ENCODE assay signal across 24 mouse cellular contexts in genomic region chr10:59743969-59744368, GRCm38 (mm10). TPM values are rescaled to one million over a fixed set of nuclear protein-coding genes. Genes with fewer than 3 reads are reported as not detected.
DNase-seq lines count a peak whose midpoint lies in the region; ATAC-seq and TF ChIP-seq lines count a peak whose summit lies in the region.
"Had no signal": no experiment of that assay in that cellular context is flagged by ENCODE, and none has a peak within 500 bp of the region (broad histone marks: within the 10 kb centered on the region; RNA-seq: fewer than 3 reads in every experiment).

No protein-coding gene starts in this region.

- TF ChIP-seq EP300 in liver, postnatal 0 days (IDR thresholded peaks at IDR 0.05; ENCODE audit: low read depth): no peak

- 0 out of 2 replicates have a peak, but pooled peaks have one; percentile 35 for ATAC-seq in liver, postnatal 0 days
- ATAC-seq: inflammation-experienced regulatory T-cells, adult 6 months; midbrain, embryonic 13.5 days; Patski had no signal

- no peaks in the 10 kb centered on the region; the same call in 1 of the 2 replicates for H3K4me1 ChIP-seq in liver, postnatal 0 days (ENCODE audit: insufficient read depth)
- H3K4me1 ChIP-seq in small intestine, adult 2 months (ENCODE audit: control insufficient read depth, insufficient read depth, insufficient read length, low read length): peaks cover 19% of the 10 kb centered on the region

- H3K9ac ChIP-seq in liver, postnatal 0 days (replicated peaks): no peak overlapping the region
- H3K9ac ChIP-seq: lung, embryonic 14.5 days; midbrain, embryonic 13.5 days had no signal

- no peaks in the 10 kb centered on the region for H3K27me3 ChIP-seq in liver, postnatal 0 days (ENCODE audit: insufficient read depth, low read length)
- no peaks in the 10 kb centered on the region for H3K27me3 ChIP-seq in small intestine, adult 2 months (ENCODE audit: control insufficient read depth, insufficient read depth, low read length)
- H3K27me3 ChIP-seq: midbrain, embryonic 13.5 days; Patski had no signal

- TF ChIP-seq POLR2A in small intestine, adult 2 months (IDR thresholded peaks at IDR 0.05; ENCODE audit: low read depth, low read length): no peak; the same call in 1 of the 2 replicates

- peaks cover 11% of the 10 kb centered on the region for H3K36me3 ChIP-seq in liver, postnatal 0 days (replicated peaks; ENCODE audit: insufficient read depth, low read length)
- peaks cover 33% of the 10 kb centered on the region for H3K36me3 ChIP-seq in small intestine, adult 2 months (ENCODE audit: control insufficient read depth, insufficient read depth, low read length)

- no peaks in the 10 kb centered on the region for H3K9me3 ChIP-seq in liver, postnatal 0 days (ENCODE audit: low read length)
- H3K9me3 ChIP-seq: G1E; midbrain, embryonic 13.5 days had no signal

- H3K4me2 ChIP-seq in liver, postnatal 0 days (ENCODE audit: low read depth, low read length): no peak overlapping the region
- H3K4me2 ChIP-seq: liver, embryonic 11.5 days; lung, embryonic 14.5 days; midbrain, embryonic 13.5 days had no signal

- no peak for TF ChIP-seq CTCF in liver, postnatal 0 days (IDR thresholded peaks at IDR 0.05; ENCODE audit: low read depth)
- no peak for TF ChIP-seq CTCF in small intestine, adult 2 months (IDR thresholded peaks at IDR 0.05; ENCODE audit: extremely low read depth, insufficient read length, insufficient replicate concordance, low read depth, low read length)

- no peak overlapping the region for H3K4me3 ChIP-seq in liver, postnatal 0 days (ENCODE audit: low read depth, low read length)
- no peak overlapping the region for H3K4me3 ChIP-seq in small intestine, adult 2 months (ENCODE audit: low read depth, low read length)
- H3K4me3 ChIP-seq: heart, adult 2 months; layer of hippocampus, adult 2 months; midbrain, embryonic 13.5 days had no signal

- H3K27ac ChIP-seq in liver, postnatal 0 days (ENCODE audit: low read depth): no peak overlapping the region
- H3K27ac ChIP-seq in small intestine, adult 2 months (ENCODE audit: insufficient read depth, low read depth, low read length): peak overlapping the region; percentile 74
- H3K27ac ChIP-seq: heart, adult 2 months; layer of hippocampus, adult 2 months; midbrain, embryonic 13.5 days had no signal

- DNase-seq in liver, postnatal 0 days: no peak
- DNase-seq in liver: no peak
- peak; percentile 13 to 38 for DNase-seq in urinary bladder, postnatal 36 days (ENCODE audit: low spot score in 2 of 2)
- DNase-seq in urinary bladder, postnatal 14 days (ENCODE audit: low spot score): no peak
- no peak for DNase-seq in heart, postnatal 4 days
- DNase-seq in heart, adult 8-10 months (ENCODE audit: low spot score): no peak
- DNase-seq: adrenal gland, adult 2 months; cerebellum, adult 18-20 months; cerebellum, postnatal 14 days; gastrocnemius, postnatal 25 days; heart, adult 2 months; heart, postnatal 36 days; kidney, adult 9 months; kidney, postnatal 14 days; lung, embryonic 14.5 days; thymus, adult 2 months; thymus, postnatal 4 days had no signal

- WGBS in liver, postnatal 0 days (ENCODE audit: insufficient replicate concordance): 93% methylated on average over 5 of the region's 5 CpGs
- 55% methylated on average over 5 of the region's 5 CpGs for WGBS in small intestine, adult 2 months

RNA-seq across cellular contexts. Expression of gene Micu1, which starts 41.7 kb away (rescaled TPM):
- polyA plus RNA-seq in liver, postnatal 0 days (2015; fragmentation: Nextera tagmentation; extraction: Ambion mirVana): 24.8 and 26.4 TPM in 2 replicates
- 71.1 and 134 TPM in 2 replicates for polyA plus RNA-seq in small intestine, adult 2 months (2012; rRNA removed)
- total RNA-seq in heart, postnatal 4 days (2021): 10 to 100 TPM; 30.8 to 34.7 TPM
- total RNA-seq in heart, adult 8-10 months (2022): 10 to 100 TPM; 20.9 to 27.4 (median 22.2) TPM

Comparison
In these comparisons a context has a peak if more than half of its experiments do, and no peak if none do; other contexts are left out.
1. DNase-seq: peak in urinary bladder, postnatal 36 days (2 of 2); none in liver, postnatal 0 days (single experiment), liver (single experiment), urinary bladder, postnatal 14 days (single experiment), heart, postnatal 4 days (single experiment) and heart, adult 8-10 months (single experiment).